Mouse (Mus musculus): ENCODE results near the gene Fer.

The Fer gene

DNA sequence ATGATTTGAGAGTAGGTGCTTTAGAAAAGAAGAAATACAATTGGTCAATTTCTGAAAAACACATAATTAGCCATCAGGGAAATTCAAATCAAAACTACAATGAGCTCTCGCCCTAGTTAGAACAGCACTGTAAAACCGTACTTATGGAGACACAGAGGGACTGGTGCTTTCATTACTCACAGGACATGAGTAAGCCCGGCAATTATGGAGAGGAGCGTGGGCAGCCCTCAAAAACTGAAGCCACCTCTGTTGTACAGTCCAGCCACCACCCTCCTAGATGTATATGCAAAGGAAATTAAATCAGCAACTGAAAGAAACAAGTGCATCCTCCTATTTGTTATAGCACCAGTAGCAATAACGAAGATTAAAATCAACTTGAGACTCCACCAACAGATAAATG, 304.9 kb downstream of the Fer start:
- DNase-seq, result no peak

- DNase-seq, result peak; percentile 25
These were observed 307.2 kb downstream of the Fer start for GRCm38 (mm10) chr17:64170019-64170418.

DNA sequence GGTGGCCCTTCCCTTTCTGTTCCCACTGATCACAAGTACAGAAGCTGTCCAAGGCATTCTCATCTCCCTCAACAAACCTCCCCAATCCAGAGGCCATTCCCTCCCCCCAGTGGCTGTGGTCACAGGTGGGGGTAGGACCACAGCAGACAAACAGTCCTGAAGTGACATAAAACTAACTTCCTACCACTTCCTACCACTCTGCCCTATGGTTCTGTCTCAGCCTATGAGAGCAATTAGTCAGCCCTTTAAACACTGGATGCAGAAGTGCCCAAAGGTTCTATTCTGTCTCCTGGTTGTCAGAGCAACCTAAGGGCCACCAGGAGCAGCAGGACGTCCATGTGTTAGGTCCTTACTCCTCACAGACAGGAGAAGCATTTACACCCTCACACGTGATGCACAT, 309.6 kb downstream of the Fer start:
- DNase-seq, result no peak

DNA sequence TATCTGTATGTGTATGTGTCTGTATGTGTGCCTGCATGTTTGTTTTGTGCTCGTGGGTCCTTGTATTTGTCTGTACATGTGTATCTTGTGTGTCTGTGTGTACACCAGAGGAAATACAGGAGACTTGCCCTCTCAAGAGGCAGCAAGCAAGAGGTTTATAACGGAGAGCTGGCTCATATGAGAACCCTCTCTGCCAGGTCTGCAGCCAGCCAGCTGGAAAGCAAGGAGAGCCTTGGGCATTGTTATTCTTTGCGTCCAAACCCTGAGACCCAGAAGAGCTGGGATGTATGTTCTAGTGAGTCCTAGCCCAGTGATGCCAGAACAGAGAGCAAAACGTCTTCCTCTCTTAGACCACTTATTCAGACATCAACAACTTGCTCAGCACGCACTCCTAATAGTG, 317.7 kb downstream of the Fer start:
- DNase-seq, result peak; percentile 72

DNA sequence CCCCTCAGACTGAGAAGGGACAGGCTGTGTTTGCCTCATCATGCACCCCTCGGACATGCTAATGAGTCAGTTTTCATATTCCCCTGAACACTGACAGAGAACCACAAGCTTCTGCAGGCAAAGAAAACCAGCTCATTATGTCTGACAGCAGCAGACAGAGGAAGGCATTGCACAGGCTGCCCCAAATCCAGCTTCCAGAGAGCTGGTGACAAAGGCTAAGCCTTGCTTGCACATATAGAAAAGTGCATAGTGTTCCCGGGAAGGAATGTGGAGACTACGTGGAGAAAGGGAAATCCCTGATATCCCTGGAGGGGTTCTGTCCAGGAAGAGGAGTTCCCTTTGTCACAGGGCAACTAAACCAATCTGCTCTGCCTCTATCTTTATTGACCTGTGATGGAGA, 318.4 kb downstream of the Fer start:
- peak; percentile 69 for DNase-seq

- DNase-seq, result no peak
These were observed 319.7 kb downstream of the Fer start for GRCm38 (mm10) chr17:64182599-64182998.

DNA sequence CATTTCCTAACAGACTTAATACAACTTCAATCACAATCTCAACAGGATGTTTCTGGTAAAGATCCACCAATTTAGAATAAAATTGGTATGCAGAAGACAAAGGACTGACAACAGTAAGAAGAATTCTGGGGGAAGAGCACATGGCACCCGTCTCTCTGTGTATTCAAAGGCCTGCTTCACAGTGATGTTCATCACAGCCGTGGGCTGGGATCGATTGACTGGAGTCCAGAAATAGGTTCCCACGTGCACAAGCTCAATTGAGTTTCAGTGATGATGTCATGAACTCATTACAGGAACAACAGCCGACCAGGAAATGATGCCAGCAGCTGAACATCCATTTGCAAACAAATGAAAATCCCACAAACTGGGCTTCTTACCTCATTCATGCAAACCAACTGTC, 320.3 kb downstream of the Fer start:
- DNase-seq, result peak; percentile 40
